Mouse (Mus musculus) heart, postnatal 25 days (tissue): ENCODE data around the gene Zbtb49. TPM values are rescaled to one million over a fixed set of nuclear protein-coding genes. Genes with fewer than 3 reads are reported as not detected.

ENCODE experiments used
- DNase-seq: peaks from one replicate; pipeline ENCODE4 v3.0.0; 2022; ENCODE audit warnings: low spot score
- intact Hi-C: fragments of 180-260 bp; cut with DNase I; formaldehyde crosslinking; loops from one replicate; pipeline ENCODE4 v1.15.1; 2025
- total RNA-seq, 2 experiments: library from RNA; stranded (reverse); gene quantifications; 2 replicates each; pipeline ENCODE4 v1.2.3; 2021

Zbtb49 gene
- total RNA-seq, result 1 to 10 TPM; 3.7 to 4.0 TPM

DNA sequence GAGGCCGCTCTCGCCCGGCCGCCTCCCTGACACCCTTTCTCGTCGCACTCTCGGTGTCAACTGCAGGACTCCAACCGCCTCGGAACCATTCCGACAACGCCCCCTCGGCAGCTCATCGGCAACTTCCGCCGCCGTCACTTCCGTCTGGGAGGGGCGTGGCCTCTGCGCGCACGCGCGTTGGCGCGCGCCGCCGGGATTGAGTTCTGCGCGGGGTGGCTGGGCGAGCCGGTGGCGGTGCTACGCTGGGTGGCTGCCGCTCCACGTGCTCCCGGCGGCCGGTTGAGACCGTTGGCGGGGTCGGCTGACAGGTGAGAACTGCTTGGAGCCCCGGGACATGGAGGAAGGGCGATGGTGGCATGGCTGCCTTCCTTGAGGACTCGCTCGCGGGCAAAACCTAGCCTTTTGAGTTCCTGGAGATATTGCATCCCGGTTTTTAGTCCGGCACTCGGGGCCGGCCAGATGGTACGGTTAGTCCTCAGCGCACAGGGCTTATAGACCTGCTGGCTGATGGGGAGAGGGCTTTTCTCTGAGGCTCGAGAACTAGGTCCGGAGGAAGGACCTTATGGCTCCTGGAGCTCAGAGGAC is at the start of gene Zbtb49, which contains the start of gene Lyar:
TSS of gene Zbtb49 (minus strand) at position 130 of the 585 bp plus-strand sequence.
TSS of gene Lyar (plus strand) at position 143 of the 585 bp plus-strand sequence.
- intact Hi-C loops, result loop anchor here (5.0 kb wide), 1 partner anchor 37 kb away; no protein-coding TSS in a partner anchor
- DNase-seq, result peak; percentile 87

DNA sequence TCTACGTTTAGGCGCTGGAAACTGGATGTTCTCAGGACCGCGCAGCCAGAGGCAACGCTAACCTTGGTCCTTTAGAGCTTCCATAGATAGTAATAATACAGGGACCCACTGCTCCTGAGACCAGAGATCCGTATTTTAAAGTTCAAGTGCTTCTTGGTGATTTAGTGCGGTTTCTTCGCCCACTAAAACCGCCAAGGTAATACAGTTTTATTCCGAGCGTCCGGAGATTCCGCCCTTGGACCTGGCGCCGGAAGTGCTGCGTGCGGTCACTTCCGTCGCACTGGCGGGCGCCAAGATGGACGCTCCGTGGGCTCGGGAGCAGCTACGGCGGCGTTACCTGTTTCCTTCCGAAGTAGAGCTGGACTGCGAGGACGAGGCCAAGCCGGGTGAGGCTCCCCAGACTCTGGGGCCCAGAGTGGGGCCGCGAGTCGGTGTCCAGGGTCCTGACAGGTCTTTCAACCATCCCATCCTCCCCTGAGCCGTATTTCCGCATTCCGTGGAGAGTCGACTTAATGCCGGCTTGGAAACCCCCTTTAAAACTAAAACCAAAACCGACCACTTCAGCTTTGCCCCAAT is 39.9 kb upstream of the Zbtb49 start, which contains the start of gene Tmem128:
TSS of gene Tmem128 (plus strand) at position 79 of the 576 bp plus-strand sequence.
- DNase-seq, result peak; percentile 35
- intact Hi-C loops, result no loop called here

DNA sequence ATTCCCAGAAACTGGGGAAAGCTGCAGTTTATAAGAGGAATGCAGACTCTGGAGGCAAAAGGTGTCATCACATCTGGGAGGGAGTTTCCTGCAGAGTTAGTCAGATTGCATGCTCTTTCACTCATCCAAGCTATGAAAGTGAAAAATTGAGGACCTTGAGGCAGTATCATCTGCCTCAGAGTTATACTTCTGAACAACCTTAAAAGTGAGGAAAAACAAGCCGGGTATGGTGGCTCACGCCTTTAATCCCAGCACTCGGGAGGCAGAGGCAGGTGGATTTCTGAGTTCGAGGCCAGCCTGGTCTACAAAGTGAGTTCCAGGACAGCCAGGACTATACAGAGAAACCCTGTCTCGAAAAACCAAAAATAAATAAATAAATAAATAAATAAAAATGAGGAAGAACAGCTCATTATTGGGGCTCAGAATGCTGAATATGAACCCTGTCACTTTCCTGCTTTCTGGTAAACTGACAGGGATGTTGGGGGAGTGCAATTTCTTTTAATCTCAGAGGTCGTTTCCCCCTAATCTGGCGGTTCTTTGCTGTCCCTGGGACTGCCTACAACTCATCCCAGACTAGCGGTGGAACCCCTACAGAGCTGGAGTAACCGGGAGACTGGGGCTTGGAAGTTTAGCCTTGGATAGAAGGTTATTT is 39.3 kb upstream of the Zbtb49 start:
- intact Hi-C loops, result loop anchor here (5.0 kb wide), 1 partner anchor 37 kb away; the partner anchor contains the start of genes Lyar and Zbtb49
- no peak for DNase-seq

DNA sequence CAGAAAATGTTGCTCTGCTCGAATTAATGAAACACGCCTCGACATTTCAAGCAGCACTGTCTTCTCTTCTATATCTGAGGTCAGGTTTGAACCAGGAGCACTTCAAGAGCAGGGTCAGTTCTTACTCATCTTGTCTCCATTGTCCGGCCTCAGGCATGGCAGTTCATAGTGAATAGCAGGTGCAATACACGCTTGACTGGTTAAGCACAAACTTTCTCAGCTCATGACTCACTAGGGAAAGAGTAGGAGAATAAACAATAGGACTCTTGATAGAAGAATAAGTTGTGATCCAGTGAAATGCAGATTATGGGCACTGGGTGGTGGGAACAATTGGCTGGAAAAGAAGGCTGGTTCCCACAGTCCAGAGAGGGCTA is 38.5 kb upstream of the Zbtb49 start:
- no peak for DNase-seq
- intact Hi-C loops, result loop anchor here (5.0 kb wide), 1 partner anchor 36 kb away; the partner anchor contains the start of genes Lyar and Zbtb49

DNA sequence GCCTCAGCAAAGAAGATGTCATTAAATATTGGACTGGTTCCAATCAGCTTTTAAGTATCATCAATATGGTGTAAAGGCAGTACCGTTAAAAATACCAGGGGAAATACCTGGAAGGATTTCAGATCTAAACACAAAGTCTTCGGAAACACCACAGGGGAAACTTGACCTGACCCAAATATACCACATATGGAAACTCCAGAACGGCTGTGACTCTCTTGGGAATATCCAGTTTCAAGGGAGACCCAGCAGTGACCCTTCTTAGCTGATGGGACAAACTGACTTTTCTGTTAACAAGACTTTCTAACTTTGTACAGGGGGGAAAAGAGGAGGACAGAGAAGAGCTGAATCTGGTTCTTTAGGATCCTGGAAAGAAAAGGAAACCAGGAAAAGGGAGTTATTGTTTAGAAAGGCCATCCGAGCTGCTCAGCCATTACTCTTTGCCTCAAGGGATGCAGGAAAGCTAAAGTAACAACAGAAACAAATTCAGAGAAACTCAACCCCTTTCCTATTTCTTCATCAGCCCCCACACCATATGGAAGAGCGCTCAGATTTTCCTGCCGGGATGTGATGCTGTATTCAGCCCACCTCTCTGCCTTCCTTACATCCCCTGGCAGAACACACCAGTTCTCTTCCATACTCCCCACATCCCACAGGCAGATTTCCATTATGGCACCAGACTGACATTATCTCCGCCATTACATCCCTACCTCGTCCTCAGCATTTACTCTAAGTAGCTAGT is 37.9 kb upstream of the Zbtb49 start:
- DNase-seq, result no peak
- intact Hi-C loops, result loop anchor here (5.0 kb wide), 1 partner anchor 36 kb away; the partner anchor contains the start of genes Lyar and Zbtb49

DNA sequence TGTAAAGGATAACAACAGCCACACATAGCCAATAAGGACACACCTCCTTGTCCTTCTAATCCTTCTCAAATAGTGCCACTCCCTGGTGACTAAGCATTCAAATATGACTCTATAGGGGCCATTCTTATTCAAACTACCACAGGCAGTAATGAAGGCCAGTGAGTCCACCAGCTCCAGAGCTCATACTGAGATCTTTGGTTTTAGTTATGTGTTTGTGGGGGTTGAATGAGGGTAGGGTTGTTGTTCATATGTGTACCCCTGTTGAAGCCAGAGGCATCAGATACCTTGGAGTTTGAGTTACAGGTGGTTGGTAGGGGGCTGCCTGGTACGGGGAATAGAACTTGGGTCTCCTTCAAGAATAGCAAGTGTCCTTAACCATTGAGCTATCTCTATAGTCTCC is 36.3 kb upstream of the Zbtb49 start:
- DNase-seq, result no peak
- intact Hi-C loops, result loop anchor here (5.0 kb wide), 1 partner anchor 34 kb away; the partner anchor contains the start of genes Lyar and Zbtb49

DNA sequence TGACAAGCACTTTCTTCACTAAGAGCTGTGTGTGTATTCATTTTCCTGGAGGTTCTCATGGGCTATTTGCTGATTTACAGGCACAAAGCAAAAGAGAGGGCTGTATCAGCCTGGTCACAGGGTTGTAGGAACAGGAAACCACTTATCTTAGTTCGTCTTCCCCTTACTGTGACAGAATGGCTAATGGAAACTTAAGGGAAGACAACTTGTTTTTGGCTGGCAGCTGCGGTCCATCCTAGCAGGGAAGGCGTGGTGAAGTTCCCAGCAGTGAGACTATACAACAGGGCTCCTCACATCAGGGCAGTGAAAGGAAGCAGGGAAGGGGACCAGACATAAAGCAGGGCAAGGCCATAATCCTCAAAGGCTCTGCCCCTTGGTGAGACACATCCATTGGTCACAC is 35.4 kb upstream of the Zbtb49 start:
- intact Hi-C loops, result loop anchor here (5.0 kb wide), 1 partner anchor 33 kb away; the partner anchor contains the start of genes Lyar and Zbtb49
- no peak for DNase-seq

DNA sequence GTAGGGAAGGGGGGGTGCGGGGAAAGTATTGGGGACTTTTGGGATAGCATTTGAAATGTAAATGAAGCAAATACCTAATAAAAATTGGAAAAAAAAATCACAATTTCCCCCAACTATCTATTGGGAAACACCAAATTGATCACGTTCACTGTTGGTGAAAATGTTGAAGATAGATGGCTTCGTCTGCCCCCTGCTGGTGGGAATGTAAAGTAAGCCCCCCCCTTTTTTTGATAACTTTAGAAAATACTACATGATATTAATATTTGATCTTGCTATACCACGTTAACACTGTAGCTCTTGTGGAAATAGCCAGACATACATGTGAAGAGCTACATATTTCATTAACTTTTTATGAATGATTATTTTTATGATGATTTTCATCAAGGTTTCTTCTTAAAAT is 34.9 kb upstream of the Zbtb49 start:
- intact Hi-C loops, result loop anchor here (5.0 kb wide), 1 partner anchor 33 kb away; the partner anchor contains the start of genes Lyar and Zbtb49
- no peak for DNase-seq

DNA sequence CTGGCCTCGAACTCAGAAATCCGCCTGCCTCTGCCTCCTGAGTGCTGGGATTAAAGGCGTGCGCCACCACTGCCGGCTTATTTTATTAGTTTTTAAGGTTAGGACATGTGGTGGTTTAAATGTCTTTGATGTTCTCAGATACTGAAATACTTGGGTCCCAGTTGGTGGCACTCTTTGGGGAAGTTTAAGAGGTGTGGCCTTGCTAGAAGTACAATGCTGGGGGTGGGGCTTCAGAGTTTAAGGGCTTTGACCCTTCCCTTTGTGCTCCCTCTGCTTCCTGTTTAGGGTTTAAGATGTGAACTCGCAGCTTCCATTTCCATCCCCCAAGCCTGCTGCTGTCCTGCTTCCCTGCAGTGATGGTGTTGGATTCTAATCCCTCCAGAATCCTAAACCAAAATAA is 21.7 kb upstream of the Zbtb49 start:
- intact Hi-C loops, result no loop called here
- DNase-seq, result no peak

DNA sequence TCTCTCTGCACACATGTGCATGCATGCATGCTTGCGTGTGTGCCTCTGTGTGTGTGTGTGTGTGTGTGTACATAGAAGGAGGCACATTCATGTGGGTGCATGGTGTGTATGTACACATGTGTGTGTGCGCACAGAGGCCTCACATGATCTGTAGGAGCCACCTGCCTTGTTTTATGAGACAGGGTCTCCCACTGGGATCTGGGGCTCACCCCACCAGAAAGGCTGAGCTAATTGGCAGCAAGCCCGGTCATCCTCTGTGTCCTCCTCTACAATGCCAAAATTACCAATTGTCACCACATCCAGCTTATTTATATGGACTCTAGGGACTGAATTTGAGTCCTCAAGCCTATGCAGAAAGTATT is 21.2 kb upstream of the Zbtb49 start:
- DNase-seq, result no peak
- intact Hi-C loops, result no loop called here

DNA sequence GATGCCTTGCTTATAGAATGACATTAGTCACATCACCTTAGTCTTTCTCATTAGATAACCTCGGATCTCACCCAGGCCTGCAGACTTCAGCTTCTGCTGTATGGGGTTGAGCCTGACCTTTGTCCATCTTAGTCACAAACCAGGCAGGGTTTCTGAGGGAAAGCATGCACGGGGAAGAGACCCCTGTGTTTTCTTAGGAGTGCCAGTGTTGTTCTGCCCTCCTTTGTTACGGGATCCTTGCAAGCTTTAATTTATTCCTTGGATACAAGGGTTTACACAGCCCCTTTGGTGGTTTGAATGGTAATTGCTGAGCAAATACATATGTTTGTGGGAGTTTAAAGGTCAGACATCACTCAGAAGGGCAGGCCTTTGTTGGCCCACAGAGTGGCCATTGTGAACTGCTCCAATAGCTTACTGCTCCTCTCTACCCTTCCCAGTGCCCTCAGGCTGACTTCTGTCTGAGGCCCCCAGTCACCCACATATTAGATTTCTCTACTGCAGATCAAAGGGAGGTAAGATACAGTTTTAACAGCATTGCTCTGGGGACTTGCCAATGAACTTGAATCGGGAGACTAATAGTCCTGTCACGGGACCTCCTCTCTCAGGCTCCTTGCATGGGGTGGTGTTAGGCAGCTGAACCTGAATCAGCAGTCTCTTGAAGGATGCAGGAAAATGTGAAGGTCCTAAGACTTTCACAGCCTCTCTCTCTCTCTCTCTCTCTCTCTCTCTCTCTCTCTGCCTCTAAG is 20.6 kb upstream of the Zbtb49 start:
- intact Hi-C loops, result no loop called here
- DNase-seq, result no peak

DNA sequence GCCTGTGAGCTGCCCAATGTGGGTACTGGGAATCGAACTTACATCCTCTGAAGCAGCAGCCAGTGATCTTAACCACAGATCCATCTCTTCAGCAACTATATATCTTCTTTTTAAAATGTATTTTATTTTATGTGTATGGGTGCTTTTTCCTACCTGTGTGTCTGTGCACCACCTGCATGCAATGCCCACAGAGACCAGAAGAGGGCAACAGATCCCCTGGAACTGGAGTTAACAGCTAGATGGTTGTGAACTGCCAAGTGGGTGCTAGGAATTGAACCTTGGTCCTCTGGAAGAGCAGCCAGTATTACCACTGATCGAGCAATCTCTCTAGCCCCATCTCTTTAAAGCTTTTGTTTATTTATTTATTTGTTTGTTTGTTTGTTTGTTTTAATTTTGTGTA is 16.4 kb upstream of the Zbtb49 start:
- intact Hi-C loops, result no loop called here
- no peak for DNase-seq

DNA sequence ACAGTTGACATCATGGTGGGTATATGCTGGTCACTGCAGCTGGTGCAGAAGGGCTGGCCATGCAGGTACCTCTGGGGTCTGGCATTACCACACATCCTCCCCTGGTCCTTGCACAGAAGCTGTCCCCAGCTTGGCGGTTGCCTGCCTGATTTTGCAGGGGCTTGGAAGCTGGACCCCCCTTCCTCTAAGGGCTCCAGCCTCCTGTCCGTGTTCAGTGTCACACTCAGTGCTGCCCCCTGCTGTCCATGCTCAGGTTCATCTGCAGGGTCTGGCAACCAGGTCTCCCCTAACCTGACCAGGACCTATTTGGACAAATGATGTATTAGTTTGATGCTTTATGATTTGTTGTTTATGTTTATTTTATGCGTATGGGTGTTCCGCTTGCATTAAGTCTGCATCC is 15.2 kb upstream of the Zbtb49 start:
- intact Hi-C loops, result no loop called here
- DNase-seq, result no peak

DNA sequence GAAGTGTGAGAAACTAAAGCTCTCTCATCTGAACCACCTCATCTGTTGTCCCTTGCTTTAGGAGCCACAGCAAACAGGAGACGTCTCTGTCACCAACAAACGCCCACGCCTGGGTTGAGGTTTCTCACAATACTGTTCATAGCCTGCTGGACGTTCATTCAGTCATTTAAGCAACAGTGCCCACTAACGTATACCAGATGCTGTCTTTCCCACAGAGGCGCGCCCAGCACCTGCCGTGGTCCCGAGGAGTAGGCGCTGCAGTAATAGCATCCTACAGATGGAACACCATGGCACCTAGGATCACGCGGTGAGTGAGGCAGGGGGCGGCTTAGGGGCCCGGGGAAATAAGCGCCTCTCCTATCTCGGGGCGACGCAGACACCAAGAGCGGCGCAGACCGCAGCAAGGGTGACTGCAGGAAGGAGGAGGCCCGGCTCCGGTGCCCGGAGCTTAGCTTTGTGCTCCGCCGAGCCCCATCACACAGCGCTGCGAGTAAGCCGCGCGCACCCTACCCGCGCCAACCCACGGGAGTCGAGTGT is 418 bp downstream of the Zbtb49 start:
- intact Hi-C loops, result loop anchor here (5.0 to 10.0 kb wide), 2 partner anchors 37 to 395 kb away; partner anchors contain the start of gene Msx1
- no peak for DNase-seq

DNA sequence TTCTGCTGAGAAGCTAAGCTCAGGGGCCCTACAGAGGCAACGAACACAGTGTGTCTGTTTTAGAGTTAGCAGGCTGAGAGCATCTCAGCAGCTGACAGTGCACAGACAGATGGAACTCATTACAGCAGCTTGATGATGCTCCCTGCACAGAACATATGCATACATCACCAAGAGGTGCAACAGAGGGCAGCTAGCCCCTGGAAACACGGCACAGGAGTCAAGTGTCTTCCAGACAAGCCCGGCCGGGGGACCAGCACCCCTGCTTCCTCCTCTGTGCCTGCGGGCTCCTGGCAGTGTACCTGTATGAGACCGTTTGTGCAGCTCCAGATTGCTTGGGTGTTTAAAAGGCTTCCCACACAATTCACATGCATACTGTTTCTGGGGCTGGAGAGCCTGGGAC is 7.2 kb downstream of the Zbtb49 start:
- intact Hi-C loops, result loop anchor here (10.0 kb wide), 1 partner anchor 388 kb away; the partner anchor contains the start of gene Msx1
- no peak for DNase-seq

DNA sequence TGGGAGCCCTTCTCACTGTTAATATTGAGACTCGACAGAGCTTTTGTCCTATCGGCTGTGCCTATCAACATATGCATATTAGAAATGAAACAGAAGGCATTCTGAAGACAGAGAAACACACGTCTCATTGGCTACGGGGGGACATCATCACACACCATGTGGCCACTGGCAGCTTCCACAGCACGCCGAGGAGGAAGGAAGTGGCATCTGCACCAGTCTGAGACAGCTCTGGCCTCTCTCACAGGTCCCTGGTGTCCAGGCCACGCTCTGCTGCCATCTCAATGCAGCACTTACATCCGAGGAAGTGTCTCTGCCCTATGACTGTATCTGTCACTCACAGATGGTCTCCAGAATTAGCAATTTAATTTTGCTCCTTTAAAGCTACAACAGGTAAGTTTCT is 8.6 kb downstream of the Zbtb49 start:
- DNase-seq, result no peak
- intact Hi-C loops, result loop anchor here (10.0 kb wide), 1 partner anchor 387 kb away; the partner anchor contains the start of gene Msx1

DNA sequence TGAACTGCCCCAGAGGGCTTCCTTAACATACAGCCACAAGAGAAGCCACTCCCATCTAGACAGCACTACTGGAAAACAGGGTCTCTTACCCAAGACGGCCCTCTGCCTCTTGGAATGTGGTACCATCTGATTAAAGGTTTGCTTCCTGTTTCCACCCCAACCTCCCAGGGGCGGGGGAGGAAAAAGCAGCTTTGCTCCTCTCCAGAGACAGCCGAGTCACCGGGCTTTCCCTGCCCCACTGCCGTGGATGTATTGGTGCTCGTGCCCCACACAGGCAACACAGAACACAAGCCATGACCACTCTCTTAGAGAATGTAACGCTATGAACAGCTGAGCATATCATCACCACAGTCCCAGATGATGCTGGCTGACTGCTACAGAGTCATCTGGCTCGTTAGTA is 11.3 kb downstream of the Zbtb49 start:
- intact Hi-C loops, result no loop called here

DNA sequence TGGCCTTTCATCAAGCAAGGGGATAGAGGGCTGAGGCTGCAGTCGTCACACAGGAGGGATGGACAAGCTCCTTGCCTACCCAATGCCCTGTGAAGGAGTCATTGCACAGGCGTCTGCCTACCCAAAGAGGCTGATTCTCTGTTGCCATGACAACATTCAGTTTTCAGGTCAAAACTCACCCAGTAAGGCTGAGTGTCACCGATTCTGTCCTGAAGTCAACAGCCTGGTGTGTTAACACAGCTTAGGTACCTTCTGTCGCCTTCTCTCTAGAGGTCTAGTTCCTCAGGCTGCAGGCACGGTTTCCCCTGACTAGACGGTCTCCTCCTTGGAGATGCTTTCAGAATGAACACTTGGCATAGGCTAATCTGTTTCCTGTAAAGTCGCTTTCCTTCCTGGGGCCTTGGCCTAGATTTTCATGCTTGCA is 14.9 kb downstream of the Zbtb49 start:
- DNase-seq, result no peak
- intact Hi-C loops, result no loop called here

More for the DNA sequence above, 11.3 kb downstream of the Zbtb49 start:
- DNase-seq, result no peak

DNA sequence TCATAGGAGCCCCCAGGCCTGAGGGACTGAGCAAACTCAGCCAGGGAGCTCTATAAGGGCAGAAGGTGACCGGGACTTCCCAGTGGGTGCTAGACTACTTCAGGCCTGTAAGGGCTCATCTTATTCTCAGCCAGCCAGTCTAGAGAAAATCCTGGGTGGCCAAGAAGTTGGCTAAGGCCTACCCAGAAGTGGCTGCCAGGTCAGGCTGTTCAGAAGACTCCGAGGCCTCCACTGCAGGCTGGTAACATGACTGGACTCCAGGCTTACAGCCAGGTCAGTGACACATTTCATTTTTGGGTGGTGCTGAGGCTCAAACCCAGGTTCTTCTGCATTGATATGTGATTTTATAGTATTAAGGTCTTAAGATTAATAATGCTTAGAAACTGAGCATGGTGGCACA is 20.6 kb downstream of the Zbtb49 start:
- intact Hi-C loops, result loop anchor here (10.0 kb wide), 1 partner anchor 385 kb away; no protein-coding TSS in a partner anchor
- DNase-seq, result no peak
